Mouse (Mus musculus) small intestine, adult 2 months (tissue): ENCODE measurements at regions not wholly inside any gene's neighbourhood (a gene's known extent, or its start where the extent isn't known, plus 50 kb on each side); places are given as distances from the start of the nearest gene placed in this dataset.

Source experiments
- CTCF ChIP-seq: fragments of 200-500 bp; IDR thresholded peaks from 2 replicates; pipeline ENCODE4 v1.5.1; 2012; ENCODE audit warnings: low read depth, mild to moderate bottlenecking, control low read depth, inconsistent platforms, low read length, moderate library complexity, mixed read lengths; ENCODE audit not compliant: insufficient replicate concordance, insufficient read length; ENCODE audit errors: extremely low read depth
- POLR2A ChIP-seq: fragments of 200-500 bp; IDR thresholded peaks from 2 replicates; pipeline ENCODE4 v1.6.1; 2012; ENCODE audit warnings: low read depth, mild to moderate bottlenecking, control low read depth, inconsistent platforms, low read length, moderate library complexity

DNA sequence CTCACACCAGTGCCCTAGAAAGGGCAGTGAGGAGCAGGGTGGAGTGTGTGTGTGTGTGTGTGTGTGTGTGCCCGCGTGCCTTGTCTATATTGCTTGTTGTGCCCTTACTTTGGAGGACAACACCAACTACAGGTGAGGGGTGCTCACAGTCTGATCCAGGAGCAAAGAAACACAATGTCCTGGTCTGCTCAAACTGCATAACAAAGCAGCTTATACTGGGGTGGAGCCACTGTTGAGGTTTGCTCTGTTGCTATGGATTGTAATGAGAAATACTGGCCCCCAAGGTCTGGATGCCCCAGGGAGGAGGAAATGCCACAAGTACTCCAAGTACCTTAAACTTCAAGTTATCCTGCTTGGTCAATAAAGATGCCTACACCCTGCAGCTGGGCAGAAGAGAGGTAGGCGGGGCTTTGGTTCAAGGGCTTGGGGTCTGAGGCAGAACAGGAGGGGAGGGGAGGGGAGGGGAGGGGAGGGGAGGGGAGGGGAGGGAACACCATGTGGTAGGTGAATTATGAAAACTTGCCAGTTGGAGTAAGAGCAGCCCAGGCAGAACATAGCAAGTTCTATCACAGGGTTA is 74.2 kb upstream of the Spred2 start:
- TF ChIP-seq CTCF (no peak), POLR2A (no peak)
